Mouse (Mus musculus): ENCODE measurements around the gene Smap2.
"Not testable (repeated sequence)": the region's sequence is repeated elsewhere in the genome, so short reads cannot be mapped to it uniquely, and the experiment has no call there.

Smap2 gene

GRCm38 (mm10) chr4:121016928-121017657 lies at the start of gene Smap2:
Gene Smap2 (minus strand): TSS chr4:121017247.
- peak; percentile 99 for DNase-seq

- no peak for DNase-seq
Observed at GRCm38 (mm10) chr4:121065336-121065735, 48.3 kb upstream of the Smap2 start.

DNA sequence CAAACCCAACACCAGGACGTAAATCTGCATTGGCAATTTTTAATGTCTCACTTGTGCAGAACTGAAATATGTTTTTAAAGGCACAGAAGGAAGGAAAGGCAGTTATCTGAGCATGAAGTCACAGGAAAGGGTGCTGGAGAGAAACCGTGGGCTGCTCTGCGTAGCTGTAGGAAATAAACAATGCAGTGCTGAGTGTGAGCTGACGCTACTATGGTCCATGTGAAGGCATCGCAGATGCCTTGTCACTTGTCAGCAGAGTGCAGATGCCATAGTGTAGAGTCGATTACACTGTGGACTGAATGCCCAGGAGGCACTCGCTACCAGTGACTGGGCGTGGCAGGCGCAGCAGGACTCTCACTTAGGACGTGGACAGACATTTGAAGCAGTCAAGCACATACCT lies 42.2 kb upstream of the Smap2 start:
- not testable (repeated sequence) for DNase-seq

DNA sequence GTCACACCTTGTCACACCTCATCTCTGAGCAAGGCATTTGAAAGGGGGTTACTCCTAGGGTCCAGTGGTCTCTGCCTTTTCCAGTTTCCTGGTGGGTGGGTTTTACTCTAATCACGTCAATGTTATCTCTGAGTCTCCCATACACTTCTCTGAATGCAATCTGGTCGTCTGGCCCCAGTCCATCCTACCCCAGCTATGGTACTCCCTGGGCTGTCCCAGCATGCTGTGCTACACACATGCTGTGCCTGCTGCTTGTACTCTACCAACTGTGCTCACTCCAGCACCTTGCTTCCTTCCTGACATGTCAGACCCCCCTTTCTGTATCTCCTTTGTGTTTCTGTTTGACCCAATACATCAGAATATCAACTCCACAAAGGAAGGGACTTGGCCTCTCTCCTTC lies 40.0 kb upstream of the Smap2 start:
- no peak for DNase-seq

- DNase-seq, result no peak
Observed at GRCm38 (mm10) chr4:121056342-121056741, 39.3 kb upstream of the Smap2 start.

DNA sequence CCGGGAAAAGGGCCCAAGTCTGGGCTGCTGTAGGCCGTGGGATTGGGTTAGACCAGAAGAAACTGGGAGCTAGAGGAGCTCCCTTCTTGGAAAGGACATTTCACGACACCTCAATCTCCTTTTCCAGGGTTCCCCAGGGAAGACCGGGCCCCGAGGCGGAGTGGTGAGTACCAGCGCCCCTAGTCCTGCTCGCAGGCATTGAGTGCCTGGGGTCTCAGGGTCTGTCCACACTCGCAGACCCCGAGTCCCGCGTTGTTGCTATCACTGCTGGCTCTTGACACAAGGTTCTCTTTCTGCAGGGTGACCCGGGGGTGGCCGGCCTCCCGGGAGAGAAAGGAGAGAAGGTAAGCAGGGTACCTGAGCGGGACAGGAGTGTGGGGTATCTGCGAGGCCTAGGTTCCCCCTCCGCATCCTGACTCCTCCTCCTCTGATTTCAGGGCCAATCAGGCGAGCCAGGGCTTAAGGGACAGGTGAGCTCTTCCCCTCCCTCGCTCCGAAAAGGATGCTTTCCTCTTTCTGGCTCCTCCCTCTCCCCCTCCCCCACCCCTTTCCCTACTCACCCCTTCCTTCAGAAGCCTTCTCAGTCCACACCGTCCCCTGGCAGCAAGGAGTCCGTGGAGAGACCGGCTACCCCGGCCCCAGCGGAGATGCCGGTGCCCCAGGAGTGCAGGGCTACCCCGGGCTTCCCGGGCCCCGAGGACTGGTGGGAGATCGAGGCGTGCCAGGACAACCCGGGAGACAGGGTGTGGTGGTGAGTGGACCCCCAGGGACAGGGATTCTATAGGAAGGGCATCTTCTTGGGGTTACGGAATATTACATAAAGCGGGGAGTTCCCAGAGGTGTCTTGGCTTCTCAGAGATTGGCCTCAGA lies 35.6 kb upstream of the Smap2 start:
- DNase-seq, result peak; percentile 49

DNA sequence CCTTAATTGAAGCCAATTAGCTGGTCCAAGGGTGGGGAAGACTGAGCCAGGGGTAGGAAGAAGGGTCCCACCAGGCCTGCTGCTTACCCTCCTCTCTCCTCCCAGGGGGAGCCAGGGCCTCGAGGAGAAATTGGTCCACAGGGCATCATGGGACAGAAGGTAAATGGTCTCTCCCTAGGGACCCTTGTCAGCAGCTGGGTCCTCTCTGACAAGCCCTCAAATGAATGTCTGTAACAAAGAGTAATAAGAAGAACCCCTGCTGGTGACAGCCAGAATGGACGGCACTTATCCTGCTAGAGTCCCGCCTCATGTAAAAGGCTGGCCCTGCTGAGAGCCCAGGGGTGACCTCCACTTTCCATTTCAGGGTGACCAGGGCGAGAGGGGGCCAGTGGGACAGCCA lies 34.8 kb upstream of the Smap2 start:
- DNase-seq, result no peak

DNA sequence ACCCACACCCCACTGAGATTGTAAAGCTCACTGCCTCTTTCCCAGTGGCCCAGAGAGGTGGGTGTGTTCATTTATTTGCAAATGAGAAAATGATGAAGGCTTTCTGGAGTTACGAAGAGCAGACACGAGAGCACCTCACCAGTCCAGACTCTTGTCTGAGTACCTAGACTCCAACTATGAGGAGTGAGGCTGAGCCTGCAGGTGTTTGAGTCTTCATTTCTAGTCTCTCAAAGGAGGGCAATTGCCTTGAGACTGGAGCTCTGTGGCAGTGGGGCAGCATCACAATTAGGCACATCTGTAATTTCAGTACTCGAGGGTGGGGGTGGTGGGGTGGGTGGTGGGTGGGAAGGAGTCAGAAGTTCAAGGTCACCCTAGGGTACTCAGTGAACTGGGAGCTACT lies 25.9 kb upstream of the Smap2 start:
- DNase-seq, result no peak

GRCm38 (mm10) chr4:121042472-121042871 lies 25.4 kb upstream of the Smap2 start:
- no peak for DNase-seq

DNA sequence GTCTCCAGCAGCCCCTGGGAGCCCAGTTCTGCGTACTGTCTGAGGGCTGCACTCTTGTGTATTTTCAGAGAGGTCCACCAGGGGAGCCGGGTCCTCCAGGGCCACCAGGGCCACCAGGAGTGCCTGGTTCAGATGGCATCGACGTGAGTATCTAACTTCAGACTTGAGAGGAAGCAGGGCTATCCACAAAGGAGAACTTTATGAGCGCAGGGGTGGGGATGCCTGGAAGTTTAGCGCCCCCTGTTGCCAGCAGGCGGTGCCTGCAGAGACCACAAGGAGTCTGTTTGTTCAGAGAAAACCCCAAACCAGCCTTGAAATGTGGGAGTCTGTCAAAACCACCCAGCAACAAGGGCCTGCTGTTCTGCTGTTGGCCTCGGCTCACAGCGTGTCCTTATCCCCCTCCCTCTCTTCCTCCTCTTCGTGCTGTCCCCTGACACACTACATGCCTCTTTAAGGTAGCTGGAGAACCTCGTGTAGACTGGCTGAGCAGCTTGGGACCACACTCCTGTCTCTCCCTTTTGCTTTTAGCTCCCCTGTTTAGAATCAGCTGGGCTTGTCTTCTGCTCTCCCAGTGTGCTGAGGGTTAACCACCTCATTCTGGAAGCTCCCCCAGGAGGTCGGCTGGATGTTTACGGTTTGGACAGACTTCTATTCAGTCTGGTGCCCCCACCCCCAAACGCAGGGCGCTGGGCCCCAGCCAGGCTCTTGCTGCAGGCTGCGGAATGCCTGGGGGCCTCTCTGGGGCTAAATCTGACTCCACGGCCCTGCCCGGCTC lies 24.0 kb upstream of the Smap2 start:
- DNase-seq, result peak; percentile 49

- DNase-seq, result no peak
Observed at GRCm38 (mm10) chr4:121040323-121040722, 23.3 kb upstream of the Smap2 start.

- no peak for DNase-seq
Observed at GRCm38 (mm10) chr4:121039331-121040115, 22.5 kb upstream of the Smap2 start, which contains the start of gene Col9a2. Gene Col9a2 (plus strand): TSS chr4:121039385.

DNA sequence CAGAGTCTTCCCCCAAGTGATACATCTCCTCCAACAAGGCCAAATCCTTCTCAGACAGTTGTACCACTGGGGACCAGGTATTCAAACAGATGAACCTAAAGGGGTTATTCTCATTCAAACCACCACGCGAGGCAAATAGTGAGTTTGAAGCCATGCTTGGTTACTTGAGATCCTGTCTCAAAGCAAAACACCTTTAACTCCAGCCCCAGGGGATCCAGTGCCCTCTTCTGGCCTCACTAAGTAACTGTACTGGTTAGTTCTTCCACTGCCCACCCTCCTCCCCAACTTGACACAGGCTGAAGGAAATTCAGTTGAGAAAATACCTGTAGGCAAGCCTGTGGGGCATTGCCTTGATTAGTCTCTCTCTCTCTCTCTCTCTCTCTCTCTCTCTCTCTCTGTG lies 16.0 kb upstream of the Smap2 start:
- no peak for DNase-seq

DNA sequence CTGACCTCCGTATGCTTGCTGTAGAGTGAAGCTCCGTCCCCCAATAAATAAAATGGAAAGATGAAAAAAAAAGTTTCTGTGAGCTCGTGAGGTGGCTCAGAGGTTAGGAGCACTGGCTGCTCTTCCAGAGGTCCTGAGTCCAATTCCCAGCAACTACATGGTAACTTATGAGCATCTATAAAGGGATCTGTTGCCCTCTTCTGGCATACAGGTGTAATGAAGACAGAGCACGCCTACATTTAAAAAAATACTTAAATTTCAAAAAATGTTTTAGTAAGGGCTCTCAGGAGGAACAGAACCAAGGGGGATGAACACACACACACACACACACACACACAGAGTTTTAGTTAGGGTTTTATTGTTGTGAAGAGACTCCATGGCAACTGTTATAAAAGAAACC lies 14.4 kb upstream of the Smap2 start:
- no peak for DNase-seq

DNA sequence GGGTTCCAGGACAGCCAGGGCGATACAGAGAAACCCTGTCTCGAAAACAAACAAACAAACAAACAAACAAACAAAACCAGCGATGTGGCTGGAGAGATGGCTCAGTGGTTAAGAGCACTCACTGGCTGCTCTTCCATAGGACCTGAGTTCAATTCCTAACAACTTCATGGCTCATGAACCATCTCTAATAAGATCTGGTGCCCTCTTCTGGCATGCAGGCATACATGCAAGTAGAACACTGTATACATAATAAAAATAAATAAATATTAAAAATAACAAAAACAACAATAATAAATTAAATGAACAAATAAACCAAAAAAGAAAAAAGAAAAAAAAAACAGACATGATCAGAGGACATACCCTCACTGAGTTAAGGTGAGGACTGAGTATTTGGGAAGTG lies 12.6 kb upstream of the Smap2 start:
- no peak for DNase-seq

GRCm38 (mm10) chr4:121028659-121029392 lies 11.8 kb upstream of the Smap2 start:
- DNase-seq, result peak; percentile 37

DNA sequence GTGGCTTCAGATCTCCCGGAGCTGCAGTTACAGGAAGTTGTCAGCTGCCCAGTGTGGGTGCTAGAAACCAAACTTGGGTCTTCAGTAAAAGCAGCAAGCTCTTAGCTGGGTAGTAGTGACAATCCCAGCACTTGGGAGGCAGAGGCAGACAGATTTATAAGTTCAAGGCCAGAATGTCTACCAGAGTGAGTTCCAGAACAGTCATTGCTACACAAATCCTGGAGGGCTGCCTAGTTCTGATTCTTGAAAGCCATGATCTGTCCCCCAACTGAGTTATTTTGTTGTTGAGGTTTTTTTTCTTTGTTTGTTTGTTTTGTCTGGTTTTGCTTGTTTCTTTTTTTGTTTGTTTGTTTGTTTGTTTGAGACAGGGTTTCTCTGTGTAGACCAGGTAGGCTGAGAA lies 11.1 kb upstream of the Smap2 start:
- DNase-seq, result no peak

DNA sequence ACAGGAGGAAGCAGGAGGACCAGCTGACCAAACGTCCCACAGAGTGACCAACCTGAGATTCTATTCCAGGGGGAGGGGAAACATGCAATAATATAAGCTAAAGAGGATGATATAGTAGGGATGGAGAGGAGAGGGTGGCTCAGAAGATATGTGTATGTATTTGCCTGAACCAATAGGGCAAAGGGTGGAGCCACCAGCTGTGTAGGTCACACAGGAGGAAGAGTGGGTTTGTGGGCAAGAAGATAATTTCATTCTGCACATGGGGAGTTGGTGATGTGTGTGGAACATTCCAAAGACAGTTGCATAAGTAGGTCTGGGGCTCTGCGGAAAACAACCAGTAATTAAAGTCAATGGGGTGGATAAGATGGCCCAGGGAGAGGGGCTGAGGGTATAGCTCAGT lies 8.6 kb upstream of the Smap2 start:
- DNase-seq, result no peak

- DNase-seq, result no peak
Observed at GRCm38 (mm10) chr4:121023941-121024340, 6.9 kb upstream of the Smap2 start.

DNA sequence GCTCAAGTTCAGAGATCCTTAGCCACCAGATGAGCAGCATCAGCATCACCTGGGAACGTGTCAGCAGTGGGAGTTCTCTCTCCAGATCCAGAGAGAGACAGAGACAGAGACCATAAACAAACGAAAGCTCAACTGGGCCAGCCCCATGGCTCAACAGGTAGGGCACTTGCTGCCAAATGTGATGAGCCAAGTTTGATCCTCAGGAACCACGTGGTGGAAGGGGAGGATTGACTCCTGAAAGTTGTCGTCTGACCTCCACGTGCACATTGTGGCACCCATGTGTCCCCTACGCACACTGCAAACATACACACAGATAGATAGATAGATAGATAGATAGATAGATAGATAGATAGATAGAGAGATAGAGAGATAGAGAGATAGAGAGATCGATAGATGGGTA lies 6.4 kb upstream of the Smap2 start:
- no peak for DNase-seq

GRCm38 (mm10) chr4:121021911-121022310 lies 4.9 kb upstream of the Smap2 start:
- DNase-seq, result no peak

All from right cerebral cortex, adult 18-20 months (tissue).